Mouse (Mus musculus) C2C12 (cell line): ENCODE results near the gene Ssc5d.

Experiments used
- CTCF ChIP-seq: IDR thresholded peaks from one replicate; pipeline ENCODE4 v1.5.1; 2011; ENCODE audit not compliant: control insufficient read depth, insufficient read depth, insufficient read length
- MAX ChIP-seq: IDR thresholded peaks from one replicate; pipeline ENCODE4 v1.6.1; 2011; ENCODE audit warnings: mild to moderate bottlenecking, control low read depth
- MYOD1 ChIP-seq: IDR thresholded peaks from one replicate; pipeline ENCODE4 v1.6.1; 2011; ENCODE audit warnings: low read depth; ENCODE audit not compliant: control insufficient read depth, insufficient read length
- MYOG ChIP-seq: IDR thresholded peaks from one replicate; pipeline ENCODE4 v1.6.1; 2011; ENCODE audit not compliant: control insufficient read depth, insufficient read length; ENCODE audit errors: extremely low read depth

DNA sequence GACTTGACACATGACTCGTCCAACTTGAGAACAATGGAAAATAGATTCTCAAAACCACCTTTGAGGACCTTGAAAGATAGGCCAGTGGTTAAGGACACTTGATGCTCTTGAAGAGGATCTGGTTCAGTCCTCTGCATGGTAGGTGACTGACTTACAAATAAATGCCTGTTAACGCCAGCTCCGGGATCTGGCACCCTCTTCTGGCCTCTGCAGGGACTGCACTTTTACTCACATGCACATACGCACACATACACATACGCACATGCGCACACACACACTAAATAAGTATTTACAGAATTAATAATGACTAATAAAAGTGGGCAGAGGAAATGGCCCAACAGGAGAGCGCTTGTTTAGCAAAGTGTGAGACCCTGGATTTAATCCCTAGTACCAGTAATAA lies 51.2 kb downstream of the Ssc5d start:
- TF ChIP-seq CTCF (no peak), MAX (no peak), MYOD1 (no peak), MYOG (no peak)
